In genomic region chr14:57127383-57127782, GRCm38 (mm10) we compare ENCODE assay signal across 19 mouse cellular contexts. TPM values are rescaled to one million over a fixed set of nuclear protein-coding genes. Genes with fewer than 3 reads are reported as not detected.
"Had no signal": no experiment of that assay in that cellular context is flagged by ENCODE, and none has a peak within 500 bp of the region (broad histone marks: within the 10 kb centered on the region; RNA-seq: fewer than 3 reads in every experiment).

No protein-coding gene starts in this region.

- H3K4me3 ChIP-seq: kidney, embryonic 15.5 days; limb, embryonic 13.5 days; liver, embryonic 13.5 days; lung, embryonic 15.5 days had no signal

- H3K4me2 ChIP-seq: kidney, embryonic 15.5 days; limb, embryonic 13.5 days; liver, embryonic 13.5 days; lung, embryonic 15.5 days; midbrain, embryonic 11.5 days had no signal

- H3K27ac ChIP-seq: kidney, embryonic 15.5 days; limb, embryonic 13.5 days; liver, embryonic 13.5 days; lung, embryonic 15.5 days had no signal

- H3K4me1 ChIP-seq: liver, embryonic 13.5 days; lung, embryonic 15.5 days had no signal

- DNase-seq: kidney, adult 11 months; kidney, adult 8-10 months; kidney, postnatal 14 days; kidney, postnatal 4 days; left cerebral cortex, postnatal 4 days; liver, embryonic 13.5 days; midbrain, embryonic 14.5 days; thymus, postnatal 25 days had no signal

- H3K36me3 ChIP-seq: kidney, embryonic 15.5 days; limb, embryonic 13.5 days; liver, embryonic 13.5 days; lung, embryonic 15.5 days had no signal

- H3K9me3 ChIP-seq: kidney, embryonic 15.5 days; limb, embryonic 13.5 days; liver, embryonic 13.5 days; lung, embryonic 15.5 days had no signal

- H3K9ac ChIP-seq: kidney, embryonic 15.5 days; limb, embryonic 13.5 days; liver, embryonic 13.5 days; lung, embryonic 15.5 days had no signal

RNA-seq across cellular contexts. Expression of gene Gjb6, which starts 6.0 kb away (rescaled TPM):
- polyA plus RNA-seq: liver, adult 2 months; liver, embryonic 16.5 days; small intestine, adult 2 months; spleen, adult 2 months had no signal

RNA-seq across cellular contexts. Expression of gene Gm4491, which starts 11.7 kb away (rescaled TPM):
- polyA plus RNA-seq: kidney, embryonic 15.5 days; limb, embryonic 13.5 days; liver, adult 2 months; liver, embryonic 13.5 days; liver, embryonic 16.5 days; lung, embryonic 15.5 days; midbrain, embryonic 11.5 days; neural tube, embryonic 11.5 days; neural tube, embryonic 14.5 days; small intestine, adult 2 months; spleen, adult 2 months; thymus, postnatal 0 days had no signal
